Mouse (Mus musculus) left cerebral cortex, adult 18-20 months (tissue): ENCODE measurements at regions not wholly inside any gene's neighbourhood (a gene's known extent, or its start where the extent isn't known, plus 50 kb on each side); places are given as distances from the start of the nearest gene placed in this dataset.

Experiments used
- DNase-seq, 2 experiments: peaks; one replicate each; pipeline ENCODE4 v3.0.0; 2021 to 2022; ENCODE audit warnings: low spot score in 2 of 2, mixed read lengths in 1 of 2

DNA sequence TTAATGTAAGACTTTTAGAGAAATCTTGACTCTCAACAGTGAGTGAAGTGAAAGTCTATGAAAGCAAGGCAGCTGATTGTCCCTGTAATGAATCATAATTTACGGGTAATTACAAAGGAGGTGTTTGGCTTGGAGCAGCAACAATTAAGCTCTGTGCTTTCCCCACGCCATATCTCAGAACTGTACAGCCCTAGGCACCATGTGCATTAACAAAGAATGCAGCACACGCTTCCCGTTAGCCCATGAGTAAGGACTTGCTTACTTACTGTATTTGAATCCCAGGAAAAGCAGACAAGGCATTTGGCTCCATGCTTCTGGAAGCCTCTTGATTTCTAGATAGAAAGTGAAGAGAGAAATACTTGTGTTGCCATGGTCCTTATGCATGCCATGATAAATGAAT lies 354.2 kb upstream of the Hs6st1 start:
- no peak for DNase-seq

DNA sequence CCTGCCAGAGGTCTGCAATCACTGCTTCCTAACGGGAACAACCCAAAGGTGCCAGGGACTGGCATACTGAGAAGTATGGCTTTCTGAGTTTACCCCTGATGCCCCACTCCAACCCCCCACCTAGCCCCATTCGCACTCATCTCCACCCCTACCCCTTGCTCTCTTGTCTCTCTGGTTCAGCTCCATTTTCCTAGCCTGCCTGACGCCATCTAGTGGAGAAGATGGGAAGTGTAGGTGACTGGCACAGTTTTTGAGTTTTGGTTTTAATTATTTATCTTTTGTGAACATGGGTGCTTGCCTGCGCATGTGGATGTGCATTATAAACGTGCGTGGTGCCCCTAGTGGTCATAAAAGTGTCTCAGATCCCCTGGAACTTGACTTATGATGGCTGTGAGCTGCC lies 352.3 kb upstream of the Hs6st1 start:
- DNase-seq: no peak

DNA sequence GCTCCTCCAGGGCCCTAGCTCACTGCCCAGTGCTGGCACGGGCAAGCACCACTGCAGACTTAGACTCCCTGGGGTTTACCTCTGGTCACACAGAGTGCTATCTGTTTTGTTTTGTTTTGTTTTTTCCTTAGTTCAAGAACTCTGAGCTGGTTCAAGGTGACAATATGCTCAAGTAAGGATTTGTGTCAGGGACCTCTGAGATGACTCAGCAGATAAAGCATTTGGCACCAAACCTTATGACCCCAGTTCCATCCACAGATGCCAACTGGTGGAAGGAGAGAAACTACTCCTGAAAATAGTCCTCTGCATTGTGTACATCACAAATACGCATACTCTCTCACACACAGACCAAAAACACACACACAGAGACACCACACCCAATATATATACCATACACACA lies 351.0 kb upstream of the Hs6st1 start:
- no peak for DNase-seq

DNA sequence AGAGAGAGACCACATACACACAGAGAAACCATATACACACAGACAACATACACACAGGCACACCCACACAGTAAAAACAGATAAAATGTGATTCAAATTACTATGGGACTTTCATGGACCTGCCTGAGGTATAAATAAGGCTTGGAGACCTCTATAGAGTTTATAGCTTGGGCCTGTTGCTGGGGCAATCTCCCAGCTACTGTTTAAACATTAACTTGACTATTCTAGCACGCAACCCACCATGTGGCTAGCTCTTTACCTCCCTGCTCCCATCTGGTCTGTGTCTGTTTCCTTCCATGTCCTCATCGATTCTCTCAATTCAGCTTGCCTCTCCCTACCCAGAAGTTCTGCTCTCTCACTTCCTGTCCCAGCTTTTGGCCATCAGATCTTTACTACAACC lies 350.5 kb upstream of the Hs6st1 start:
- DNase-seq: no peak

DNA sequence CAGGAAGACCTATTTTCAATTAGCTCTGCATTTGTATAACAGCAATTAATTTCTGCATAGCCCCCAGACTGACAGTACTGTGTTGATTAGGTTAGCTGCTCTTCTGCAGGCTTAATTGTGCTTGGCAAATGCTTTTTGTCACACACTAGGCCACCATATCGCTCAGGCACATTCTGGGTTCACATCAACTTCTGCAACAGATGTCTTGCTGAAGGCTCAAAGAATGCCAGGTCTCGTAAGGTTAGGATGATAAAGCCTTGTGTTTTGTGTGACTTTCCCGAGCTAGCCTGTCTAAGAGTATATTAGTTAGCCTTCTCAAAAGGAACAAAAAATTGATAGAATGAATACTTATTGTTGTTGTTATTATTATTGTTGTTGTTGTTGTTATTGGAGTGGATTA lies 348.1 kb upstream of the Hs6st1 start:
- no peak for DNase-seq

DNA sequence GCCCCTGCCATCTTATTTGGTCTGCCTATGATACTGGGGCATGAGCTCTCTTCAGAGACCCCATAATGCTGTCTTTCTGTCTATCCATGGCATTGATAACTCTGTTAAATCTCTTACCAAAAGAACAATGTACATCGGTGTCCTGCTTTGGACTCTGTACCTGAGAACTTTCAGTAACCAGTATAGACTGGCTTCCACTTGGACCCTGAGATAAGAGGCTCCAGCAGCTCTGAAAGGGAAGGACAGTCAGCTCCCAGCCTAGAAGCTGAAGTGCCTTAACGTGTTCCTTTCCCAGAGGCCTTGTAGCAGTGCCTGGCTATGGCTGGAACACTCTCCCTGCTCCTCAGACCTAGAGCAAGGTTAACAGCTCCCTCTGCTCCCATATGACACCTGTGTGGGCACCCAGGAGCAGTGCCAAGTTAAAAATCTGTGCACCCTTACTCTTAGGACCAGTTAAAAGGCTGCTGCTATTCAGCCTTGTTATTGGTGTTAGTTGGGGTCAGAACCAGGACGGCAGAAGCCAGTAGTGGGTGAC lies 343.8 kb upstream of the Hs6st1 start:
- DNase-seq: no peak

DNA sequence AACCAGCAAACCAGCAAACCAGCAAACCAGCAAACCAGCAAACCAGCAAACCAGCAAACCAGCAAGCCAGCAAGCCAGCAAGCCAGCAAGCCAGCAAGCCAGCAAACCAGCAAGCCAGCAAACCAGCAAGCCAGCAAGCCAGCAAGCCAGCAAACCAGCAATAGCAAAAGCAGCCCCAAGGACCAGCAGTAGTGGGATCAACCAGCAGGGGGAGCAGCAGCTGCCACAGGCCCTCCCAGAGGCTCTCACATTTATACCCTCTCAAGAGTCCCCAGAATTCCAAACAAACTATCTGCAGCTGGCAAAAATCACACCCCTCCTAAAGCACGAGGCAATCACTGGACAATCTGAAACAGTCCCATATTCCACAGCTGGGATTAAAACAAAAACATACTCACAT lies 341.6 kb upstream of the Hs6st1 start:
- DNase-seq: peak; percentile 75 to 84

DNA sequence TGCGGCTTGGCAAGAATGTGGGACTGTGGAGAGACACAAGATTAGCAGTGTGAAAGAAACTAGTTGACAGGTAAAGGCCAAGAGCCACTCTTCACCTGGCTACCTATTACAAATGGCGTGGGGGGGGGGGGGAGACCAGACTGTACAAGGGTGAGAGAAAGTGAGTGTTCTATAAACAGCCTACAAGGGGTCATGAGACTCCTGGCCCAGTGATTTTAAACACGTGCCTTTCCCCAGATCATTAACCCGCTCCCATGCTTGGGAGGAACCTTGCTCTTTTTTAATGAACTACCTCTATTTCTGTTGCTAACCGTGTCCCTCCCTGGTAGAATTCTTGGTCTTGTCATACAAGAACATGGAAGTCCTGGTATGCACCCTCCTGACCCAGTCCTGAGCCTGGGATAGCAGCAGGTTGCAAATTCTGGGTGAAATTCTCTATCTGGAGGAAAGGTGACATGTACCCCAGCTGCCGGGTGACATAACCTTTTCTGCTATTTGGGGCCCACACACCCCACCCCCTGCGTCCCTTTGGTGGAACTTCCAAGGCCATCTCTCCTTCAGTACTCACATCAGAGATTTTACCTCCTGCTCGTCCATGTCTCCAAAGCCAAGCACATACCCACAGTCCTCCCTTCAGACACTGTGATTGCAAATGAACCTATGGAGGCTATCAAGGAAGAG lies 340.8 kb upstream of the Hs6st1 start:
- DNase-seq: no peak

DNA sequence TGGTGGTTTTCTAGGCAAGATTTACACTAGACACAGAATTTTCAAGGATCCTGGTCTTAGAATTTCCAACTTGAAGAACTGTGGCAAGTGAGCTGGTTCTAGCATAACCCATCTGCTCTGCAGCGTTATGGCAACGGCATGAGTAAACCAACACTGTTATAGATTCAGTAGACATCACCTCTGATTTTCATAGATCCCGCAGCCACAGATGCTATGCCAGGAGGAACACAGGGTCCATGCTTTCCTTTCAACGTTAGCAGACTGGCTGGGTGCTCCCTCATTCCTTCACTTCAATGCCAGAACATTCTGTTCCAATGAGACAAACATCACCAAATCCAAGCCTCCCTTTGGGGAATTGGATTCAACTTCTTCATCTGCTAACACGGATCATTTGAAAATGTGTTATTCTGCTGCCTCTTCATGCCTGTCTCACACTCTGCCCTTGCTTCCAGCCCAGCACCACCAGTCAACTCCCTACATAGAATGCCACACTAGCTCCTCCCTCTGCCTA lies 338.4 kb upstream of the Hs6st1 start:
- no peak for DNase-seq

DNA sequence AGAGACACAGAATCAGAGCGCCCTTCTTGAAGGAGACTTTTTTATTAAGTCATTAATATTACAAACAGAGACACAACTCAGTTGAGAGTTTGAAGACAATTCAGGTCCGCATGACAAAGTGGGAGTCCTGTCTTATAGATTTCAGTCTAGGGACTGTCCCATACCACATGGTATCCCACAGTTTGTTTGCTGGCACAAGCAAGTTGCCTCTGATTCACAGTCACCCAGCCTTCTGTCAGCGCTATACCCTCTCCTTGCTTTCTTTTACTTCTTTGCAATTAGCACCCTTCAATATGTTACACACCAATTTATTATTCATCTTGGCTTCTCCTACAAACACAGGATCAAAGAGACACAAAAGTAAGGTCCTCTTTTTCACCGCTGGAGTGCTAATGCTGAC lies 337.9 kb upstream of the Hs6st1 start:
- no peak for DNase-seq

DNA sequence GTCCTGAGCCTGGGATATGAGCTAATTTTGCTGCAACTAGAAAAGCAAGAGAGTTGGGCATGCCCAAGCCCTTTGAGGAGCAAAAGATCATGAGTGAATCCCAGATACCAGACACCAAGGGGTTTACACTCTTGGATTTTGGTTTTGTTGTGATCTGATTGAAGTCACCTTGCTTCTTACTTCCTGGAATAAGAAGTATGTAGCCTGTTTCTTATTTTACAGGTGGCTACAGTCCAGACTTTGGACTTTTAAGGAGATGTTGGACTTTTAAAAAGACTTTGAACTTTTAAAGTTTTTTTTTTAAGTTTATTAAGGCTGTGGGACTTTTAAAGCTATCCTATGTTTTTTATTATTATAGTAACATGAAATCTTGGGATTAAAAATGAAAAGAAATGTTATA lies 332.0 kb upstream of the Hs6st1 start:
- DNase-seq: no peak

DNA sequence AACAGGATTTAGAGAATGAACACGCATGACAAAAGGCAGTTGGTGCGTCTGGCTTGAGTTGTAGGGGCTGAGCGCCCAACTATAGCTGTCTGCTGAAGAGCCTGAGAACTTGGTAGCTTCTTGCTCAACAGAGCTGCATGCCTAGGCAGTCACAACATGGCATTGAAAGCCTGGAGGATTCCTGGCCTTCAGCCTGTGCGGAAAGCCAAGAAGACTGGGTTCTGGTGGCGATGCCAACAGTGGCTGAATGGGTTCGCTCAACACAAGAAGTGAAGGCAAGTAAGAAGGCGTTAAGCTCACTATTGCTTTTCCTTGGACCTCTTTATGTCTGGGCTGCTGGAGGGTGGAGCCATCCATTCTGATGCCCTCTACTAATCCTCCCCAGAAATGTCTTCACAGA lies 318.6 kb upstream of the Hs6st1 start:
- no peak for DNase-seq

DNA sequence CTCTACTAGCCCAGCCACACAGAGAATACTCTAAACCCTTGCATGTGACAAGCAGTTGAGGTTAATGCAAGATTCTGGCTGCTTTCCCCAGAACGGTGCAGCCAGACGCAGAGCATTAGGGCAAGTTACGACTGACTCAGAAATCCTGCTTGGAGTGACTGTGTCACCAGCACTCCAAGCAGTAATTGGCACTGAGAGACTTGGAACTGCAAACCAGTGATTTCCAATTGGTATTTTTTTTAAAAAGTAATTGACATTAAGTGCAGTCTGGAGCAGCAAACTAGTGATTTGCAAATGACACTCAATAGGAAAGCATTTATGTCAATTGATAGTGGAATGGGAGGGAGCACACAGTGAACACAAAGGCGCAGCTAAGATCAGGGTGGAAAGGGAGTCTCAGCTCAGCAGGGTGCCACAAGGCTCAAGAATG lies 318.1 kb upstream of the Hs6st1 start:
- DNase-seq: no peak

DNA sequence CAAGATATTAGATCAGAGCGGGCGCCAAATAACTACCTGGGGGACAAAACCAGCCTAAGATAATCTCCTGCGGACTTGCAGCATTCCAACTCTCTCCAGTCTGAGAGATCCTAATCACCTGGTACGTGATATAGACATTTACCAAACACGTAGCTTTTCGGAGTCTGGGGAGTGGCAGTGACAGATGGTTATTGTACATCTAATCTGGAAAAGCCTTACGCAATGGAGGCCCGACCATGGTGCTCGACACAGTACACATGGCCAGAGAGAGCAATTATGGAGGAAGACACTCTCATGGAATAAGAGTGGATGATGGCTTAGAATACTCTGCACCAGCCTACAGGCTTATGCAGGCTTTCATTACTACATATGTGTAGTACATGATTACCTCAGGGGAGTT lies 315.6 kb upstream of the Hs6st1 start:
- DNase-seq: no peak

DNA sequence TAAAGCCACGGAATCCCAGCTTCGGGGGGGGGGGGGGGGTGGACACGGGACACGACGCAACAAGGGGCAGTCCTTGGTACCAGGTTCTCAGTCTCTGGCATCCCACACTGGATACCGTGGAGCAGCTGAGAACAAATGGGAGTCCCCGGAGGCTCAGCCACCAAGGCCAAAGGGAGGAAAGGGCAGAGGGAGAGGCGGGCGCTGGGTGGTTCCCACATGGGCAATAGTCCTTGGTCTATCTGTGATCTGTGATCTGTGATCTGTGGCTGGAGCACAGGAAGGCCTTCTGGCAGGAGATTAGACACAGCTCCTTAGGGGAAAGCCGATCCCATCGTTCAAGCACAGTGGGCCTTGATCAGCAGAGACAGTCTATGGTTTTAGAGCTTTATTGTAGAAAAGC lies 314.0 kb upstream of the Hs6st1 start:
- no peak for DNase-seq

DNA sequence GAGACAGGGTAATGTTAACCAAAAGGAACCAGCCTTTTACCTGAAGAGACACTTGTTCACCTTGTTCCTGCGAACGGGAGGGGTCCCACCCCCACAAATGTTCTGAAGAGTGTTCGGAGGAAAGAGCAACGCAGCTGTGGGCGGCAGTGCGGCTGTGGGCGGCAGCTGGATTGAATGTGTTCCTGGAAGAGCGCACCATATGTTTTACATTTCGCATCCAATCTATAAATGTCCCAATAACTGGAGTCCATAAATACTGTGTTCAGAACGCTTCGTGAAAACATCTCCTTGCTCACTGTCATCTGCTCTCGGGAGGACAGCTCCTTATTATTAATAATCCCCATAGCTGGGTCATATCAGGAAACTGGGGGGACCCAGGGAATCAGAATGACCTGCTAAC lies 309.2 kb upstream of the Hs6st1 start:
- peak; percentile 77 to 85 for DNase-seq

DNA sequence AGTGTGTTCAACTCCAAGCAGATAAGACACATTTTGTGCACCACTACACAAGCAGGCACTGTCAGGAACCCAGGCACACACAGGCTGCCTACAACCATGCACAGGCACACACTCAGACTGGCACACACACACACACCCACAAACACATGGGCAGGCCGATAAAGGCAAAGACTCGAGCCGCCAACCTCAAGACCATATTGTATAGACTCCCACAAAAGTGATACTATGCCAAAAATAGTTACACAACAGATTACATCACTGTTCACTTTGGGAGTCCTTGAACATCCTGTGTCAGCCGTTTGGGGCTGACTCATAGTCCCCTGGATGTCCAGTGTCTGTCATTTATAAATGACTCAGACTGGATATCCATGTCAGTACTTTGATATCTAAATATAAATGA lies 308.6 kb upstream of the Hs6st1 start:
- peak; percentile 26 to 59 for DNase-seq

DNA sequence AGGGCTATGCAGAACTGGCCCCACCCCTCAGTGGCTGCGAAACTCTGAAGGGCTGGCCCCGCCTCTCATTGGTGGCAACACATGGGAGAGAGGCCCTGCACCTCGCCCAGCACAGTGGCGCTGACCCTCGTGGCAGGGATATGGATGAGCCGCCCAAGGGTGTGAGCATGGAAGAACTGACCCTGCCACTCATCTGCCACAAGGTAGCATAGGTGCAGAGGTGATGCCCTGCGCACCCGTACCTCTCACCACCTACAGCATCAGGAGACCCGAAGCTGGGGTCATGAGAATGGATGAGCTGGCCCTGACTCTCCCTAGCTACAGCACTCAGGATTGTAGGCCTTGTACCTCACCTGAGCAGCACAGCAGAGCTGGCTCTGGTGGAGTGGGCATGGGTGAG lies 305.1 kb upstream of the Hs6st1 start:
- no peak for DNase-seq

DNA sequence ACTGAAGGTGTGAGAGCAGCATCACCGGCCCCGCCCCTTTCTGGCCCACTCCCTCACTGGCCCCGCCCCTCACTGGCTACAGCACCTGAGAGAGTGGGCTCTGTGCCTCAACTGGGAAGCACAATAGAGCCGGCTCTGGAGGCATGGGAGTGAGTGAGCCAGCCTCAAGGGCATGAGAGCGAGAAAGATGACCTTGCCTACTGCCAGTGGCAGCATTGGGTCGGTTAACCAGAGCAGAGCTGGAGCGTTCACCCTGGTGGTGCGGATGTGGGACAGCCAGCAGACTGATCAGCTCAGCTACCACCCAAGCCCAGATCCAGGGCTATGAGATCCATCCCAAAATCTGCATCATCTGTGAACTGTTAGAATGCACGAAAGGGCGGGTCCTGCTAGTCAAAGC lies 304.7 kb upstream of the Hs6st1 start:
- no peak for DNase-seq

DNA sequence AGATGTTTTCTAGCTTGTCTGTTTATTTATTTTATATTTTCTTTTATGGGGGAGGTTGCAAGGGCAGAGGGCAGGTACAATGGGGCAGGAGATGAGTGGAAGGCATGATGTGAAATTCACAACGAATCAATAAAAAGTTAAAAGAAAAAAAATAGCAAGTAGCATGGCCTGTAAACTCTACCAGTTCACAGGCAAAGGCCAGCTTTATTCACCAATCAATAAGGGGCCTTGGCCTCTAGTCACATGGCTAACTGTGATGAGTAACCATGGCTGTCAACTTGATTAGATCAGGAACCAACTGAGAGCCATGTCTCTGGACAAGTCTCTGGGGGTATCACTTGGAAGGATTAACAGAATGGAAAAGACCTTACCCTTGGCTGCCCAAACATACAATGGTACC lies 304.1 kb upstream of the Hs6st1 start:
- DNase-seq: no peak

DNA sequence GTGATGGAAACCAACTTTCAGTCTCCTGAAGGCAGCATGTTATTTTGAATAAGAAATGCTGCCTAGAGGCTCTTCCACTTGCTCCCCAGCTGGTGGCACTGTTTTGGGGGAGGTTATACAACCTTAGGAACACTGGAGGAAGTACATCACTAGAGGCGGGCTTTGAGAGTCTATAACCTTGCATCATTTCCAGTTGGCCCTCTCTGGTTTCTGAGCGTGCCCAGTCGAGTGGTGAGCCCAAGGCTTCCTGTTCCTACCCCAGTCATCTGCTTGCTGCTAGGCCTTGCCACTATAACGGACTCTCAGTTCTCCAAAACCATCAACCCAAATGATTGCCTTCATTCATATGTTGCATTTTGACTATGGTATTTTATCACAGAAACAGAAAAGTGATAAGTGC lies 302.5 kb upstream of the Hs6st1 start:
- no peak for DNase-seq

DNA sequence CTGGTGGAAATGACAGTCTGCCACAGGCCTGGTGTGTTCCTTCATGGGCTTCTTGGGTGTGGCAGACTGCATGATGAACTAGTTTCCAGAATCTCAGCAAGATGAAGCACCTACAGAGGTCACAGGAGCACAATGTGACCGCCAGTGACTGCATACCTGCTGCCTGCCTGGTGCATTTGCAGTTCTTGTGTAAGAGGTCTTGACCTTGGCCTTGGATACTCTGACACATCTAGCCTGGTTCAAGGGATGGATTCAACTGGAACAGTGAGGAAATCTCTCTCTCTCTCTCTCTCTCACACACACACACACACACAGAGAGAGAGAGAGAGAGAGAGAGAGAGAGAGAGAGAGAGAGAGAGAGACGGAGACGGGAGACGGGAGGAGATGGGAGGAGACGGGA lies 301.9 kb upstream of the Hs6st1 start:
- no peak for DNase-seq

DNA sequence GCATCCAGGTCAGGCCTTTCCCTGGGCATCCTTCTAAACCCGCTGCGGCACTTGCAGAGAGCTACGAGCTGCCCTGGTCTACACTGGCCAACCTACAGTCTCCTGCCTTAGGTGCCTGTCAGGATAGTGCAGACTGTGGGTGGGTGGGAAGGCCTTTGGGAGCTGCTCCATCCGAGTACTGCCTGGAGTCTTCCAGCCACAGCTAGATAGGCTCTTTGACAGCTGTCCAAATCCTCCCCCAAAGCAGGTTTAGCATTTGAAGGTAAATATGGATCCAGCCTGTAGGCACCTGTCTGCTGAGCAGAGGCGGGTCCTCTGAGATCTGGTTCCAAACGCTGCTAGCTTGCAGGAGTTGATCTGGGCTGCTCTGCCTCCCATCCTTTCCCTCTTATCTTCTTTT lies 295.6 kb upstream of the Hs6st1 start:
- peak; percentile 10 to 16 for DNase-seq
